Mouse (Mus musculus) embryonic fibroblast, embryonic 13.5 days (primary cell): ENCODE results near the gene Gm973.

Experiments
- CTCF ChIP-seq: IDR thresholded peaks from 2 replicates; pipeline ENCODE4 v1.5.1; 2011; ENCODE audit warnings: mild to moderate bottlenecking, control low read depth, low read length, moderate library complexity, borderline replicate concordance; ENCODE audit not compliant: insufficient read depth
- POLR2A ChIP-seq: IDR thresholded peaks from 2 replicates; pipeline ENCODE4 v1.6.1; 2011; ENCODE audit warnings: low read depth, mild to moderate bottlenecking, control low read depth, low read length, moderate library complexity

DNA sequence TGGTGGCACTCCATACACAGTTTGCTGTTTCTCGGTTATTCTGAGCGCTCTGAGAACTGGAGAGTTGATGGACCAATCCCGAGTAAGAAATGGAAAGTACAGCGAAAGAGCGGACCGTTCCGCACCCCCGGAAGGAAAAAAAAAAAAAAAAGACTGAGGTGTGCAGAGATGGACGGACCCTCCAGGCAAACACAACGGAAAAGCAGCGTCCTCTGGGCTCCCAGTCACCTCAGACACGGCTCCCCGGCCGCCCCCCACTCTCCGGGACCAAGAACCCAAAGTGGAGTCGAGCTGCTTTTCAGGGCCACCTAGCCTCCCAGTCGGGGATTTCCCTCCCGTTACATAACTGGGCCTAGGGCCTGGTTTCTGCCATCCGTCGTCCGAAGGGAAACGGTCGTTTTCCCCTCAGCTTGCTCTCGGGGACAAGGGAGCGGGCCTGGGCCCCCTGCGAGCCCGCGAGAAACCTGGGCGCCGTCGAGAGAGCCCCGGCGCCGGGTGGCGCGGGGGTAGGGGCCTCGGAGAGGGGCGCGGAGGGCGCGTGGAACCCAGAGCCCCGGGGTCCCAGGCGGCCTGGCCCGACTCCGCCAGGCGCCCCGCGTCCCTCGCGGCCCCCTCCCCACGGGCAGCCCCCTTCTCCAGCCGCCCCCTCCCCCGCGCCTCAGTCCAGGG, 154.0 kb downstream of the Gm973 start:
- TF ChIP-seq POLR2A (no peak), CTCF (no peak)
